Comparison of ENCODE assay signal across 24 mouse cellular contexts in the genomic region with DNA sequence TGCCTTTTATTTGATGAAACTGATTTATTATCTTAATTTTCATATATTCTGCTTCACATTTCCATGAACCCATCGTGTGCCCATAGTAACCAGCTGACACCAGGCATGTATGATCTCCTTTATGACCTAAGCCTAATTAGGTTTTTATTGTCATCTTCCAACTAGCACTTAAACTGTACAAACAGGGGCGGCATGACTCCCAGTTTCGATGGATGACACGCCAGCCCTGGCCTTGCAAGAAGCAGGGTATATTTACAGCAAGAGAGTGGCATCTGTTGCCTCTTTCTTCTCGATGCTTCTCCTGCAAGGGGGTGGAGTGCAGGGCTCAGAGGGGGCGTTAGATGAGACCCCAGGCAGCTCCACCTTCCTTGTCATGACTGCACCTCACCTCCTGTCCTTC.
DNase-seq lines count a peak whose midpoint lies in the region; ATAC-seq lines count a peak whose summit lies in the region.
"Had no signal": no experiment of that assay in that cellular context is flagged by ENCODE, and none has a peak within 500 bp of the region (broad histone marks: within the 10 kb centered on the region; RNA-seq: fewer than 3 reads in every experiment).

No protein-coding gene starts in this region.

- no peak for DNase-seq in forebrain, embryonic 10.5 days (ENCODE audit: extremely low spot score, low spot score)
- no peak for DNase-seq in forebrain, embryonic 14.5 days (ENCODE audit: low spot score)
- DNase-seq in hindbrain, embryonic 10.5 days (ENCODE audit: low spot score), result no peak
- no peak for DNase-seq in hindbrain, embryonic 11.5 days (ENCODE audit: low spot score)
- DNase-seq in midbrain, embryonic 14.5 days, result peak; percentile 6
- DNase-seq in midbrain, embryonic 10.5 days (ENCODE audit: low spot score), result no peak
- DNase-seq: adrenal gland, adult 8-10 months; adrenal gland, postnatal 25 days; cerebellum, adult 18-20 months; cerebellum, adult 9-10 months; cerebellum, postnatal 14 days; forebrain, postnatal 0 days; gastrocnemius, adult 2 months; gastrocnemius, postnatal 14 days; heart, adult 18-20 months; heart, postnatal 14 days; heart, postnatal 4 days had no signal

- H3K4me3 ChIP-seq in forebrain, embryonic 10.5 days, result no peak overlapping the region
- H3K4me3 ChIP-seq in forebrain, embryonic 14.5 days (ENCODE audit: low read depth, low read length), result no peak overlapping the region
- no peak overlapping the region for H3K4me3 ChIP-seq in hindbrain, embryonic 10.5 days
- no peak overlapping the region for H3K4me3 ChIP-seq in hindbrain, embryonic 11.5 days (ENCODE audit: low read depth, low read length)
- no peak overlapping the region for H3K4me3 ChIP-seq in midbrain, embryonic 14.5 days (replicated peaks; ENCODE audit: low read depth, low read length)
- no peak overlapping the region for H3K4me3 ChIP-seq in midbrain, embryonic 10.5 days
- no peak overlapping the region for H3K4me3 ChIP-seq in neural tube, embryonic 14.5 days (ENCODE audit: low read depth, low read length)
- H3K4me3 ChIP-seq in neural tube, embryonic 15.5 days (replicated peaks), result no peak overlapping the region
- H3K4me3 ChIP-seq: forebrain, embryonic 12.5 days; gastrocnemius, adult 2 months; heart, embryonic 13.5 days; hindbrain, embryonic 15.5 days; intestine, embryonic 15.5 days had no signal

- no peaks in the 10 kb centered on the region for H3K9me3 ChIP-seq in forebrain, embryonic 10.5 days
- H3K9me3 ChIP-seq in forebrain, embryonic 14.5 days (replicated peaks; ENCODE audit: control insufficient read depth, low read length), result no peaks in the 10 kb centered on the region
- H3K9me3 ChIP-seq in hindbrain, embryonic 10.5 days, result no peaks in the 10 kb centered on the region
- H3K9me3 ChIP-seq in hindbrain, embryonic 11.5 days (ENCODE audit: control insufficient read depth, low read length), result no peaks in the 10 kb centered on the region
- H3K9me3 ChIP-seq in midbrain, embryonic 14.5 days (ENCODE audit: control insufficient read depth, low read length), result no peaks in the 10 kb centered on the region
- H3K9me3 ChIP-seq in midbrain, embryonic 10.5 days (replicated peaks), result no peaks in the 10 kb centered on the region
- no peaks in the 10 kb centered on the region for H3K9me3 ChIP-seq in neural tube, embryonic 14.5 days (ENCODE audit: control insufficient read depth, low read length)
- H3K9me3 ChIP-seq in neural tube, embryonic 15.5 days (replicated peaks), result no peaks in the 10 kb centered on the region
- H3K9me3 ChIP-seq: forebrain, embryonic 12.5 days; heart, embryonic 13.5 days; hindbrain, embryonic 15.5 days; intestine, embryonic 15.5 days had no signal

- H3K9ac ChIP-seq in forebrain, embryonic 14.5 days (ENCODE audit: low read length), result no peak overlapping the region
- no peak overlapping the region for H3K9ac ChIP-seq in hindbrain, embryonic 11.5 days (ENCODE audit: low read depth, low read length)
- no peak overlapping the region for H3K9ac ChIP-seq in midbrain, embryonic 14.5 days (replicated peaks; ENCODE audit: low read length)
- H3K9ac ChIP-seq in neural tube, embryonic 14.5 days (replicated peaks; ENCODE audit: low read depth, low read length), result no peak overlapping the region
- H3K9ac ChIP-seq in neural tube, embryonic 15.5 days (replicated peaks), result no peak overlapping the region
- H3K9ac ChIP-seq: forebrain, embryonic 12.5 days; forebrain, postnatal 0 days; heart, embryonic 13.5 days; hindbrain, embryonic 15.5 days; intestine, embryonic 15.5 days had no signal

- 0 out of 2 replicates have a peak overlapping the region, but pooled peaks have one; percentile 35 for H3K27ac ChIP-seq in forebrain, embryonic 10.5 days
- no peak overlapping the region for H3K27ac ChIP-seq in forebrain, embryonic 14.5 days (ENCODE audit: low read depth, low read length)
- H3K27ac ChIP-seq in hindbrain, embryonic 10.5 days, result 0 out of 2 replicates have a peak overlapping the region, but pooled peaks have one; percentile 13
- H3K27ac ChIP-seq in hindbrain, embryonic 11.5 days (ENCODE audit: low read depth, low read length), result no peak overlapping the region
- no peak overlapping the region for H3K27ac ChIP-seq in midbrain, embryonic 14.5 days (replicated peaks; ENCODE audit: low read depth, low read length)
- no peak overlapping the region for H3K27ac ChIP-seq in midbrain, embryonic 10.5 days (replicated peaks)
- peak overlapping the region; percentile 34; the same call in 1 of the 2 replicates for H3K27ac ChIP-seq in neural tube, embryonic 14.5 days (ENCODE audit: low read depth, low read length)
- H3K27ac ChIP-seq in neural tube, embryonic 15.5 days (replicated peaks), result no peak overlapping the region
- H3K27ac ChIP-seq: forebrain, embryonic 12.5 days; gastrocnemius, adult 2 months; heart, embryonic 13.5 days; hindbrain, embryonic 15.5 days; intestine, embryonic 15.5 days had no signal

- H3K4me1 ChIP-seq in forebrain, embryonic 10.5 days, result peaks cover 8% of the 10 kb centered on the region
- no peaks in the 10 kb centered on the region for H3K4me1 ChIP-seq in forebrain, embryonic 14.5 days (ENCODE audit: control insufficient read depth, insufficient read depth, low read length)
- H3K4me1 ChIP-seq in hindbrain, embryonic 10.5 days (replicated peaks), result peaks cover 6% of the 10 kb centered on the region; the same call in 1 of the 2 replicates
- no peaks in the 10 kb centered on the region for H3K4me1 ChIP-seq in hindbrain, embryonic 11.5 days (replicated peaks; ENCODE audit: control insufficient read depth, insufficient read depth, low read length)
- no peaks in the 10 kb centered on the region for H3K4me1 ChIP-seq in midbrain, embryonic 14.5 days (ENCODE audit: control insufficient read depth, insufficient read depth, low read length)
- 0 out of 2 replicates have a peak, but pooled peaks cover 4% of the 10 kb centered on the region for H3K4me1 ChIP-seq in midbrain, embryonic 10.5 days
- H3K4me1 ChIP-seq in neural tube, embryonic 14.5 days (ENCODE audit: control insufficient read depth, insufficient read depth, low read length), result peaks cover 8% of the 10 kb centered on the region
- peaks cover 12% of the 10 kb centered on the region for H3K4me1 ChIP-seq in neural tube, embryonic 15.5 days
- H3K4me1 ChIP-seq: heart, embryonic 13.5 days; intestine, embryonic 15.5 days had no signal

- no peak for ATAC-seq in forebrain, embryonic 14.5 days
- no peak for ATAC-seq in hindbrain, embryonic 11.5 days (ENCODE audit: low FRiP score)
- no peak for ATAC-seq in midbrain, embryonic 14.5 days (ENCODE audit: low FRiP score, low TSS enrichment)
- 0 out of 2 replicates have a peak, but pooled peaks have one; percentile 44 for ATAC-seq in neural tube, embryonic 14.5 days (ENCODE audit: low read depth)
- no peak for ATAC-seq in neural tube, embryonic 15.5 days (ENCODE audit: low FRiP score)
- ATAC-seq: activated CD4-positive, CD25-positive, alpha-beta regulatory T cell, adult 4 months; forebrain, postnatal 0 days; intestine, embryonic 15.5 days had no signal

- H3K27me3 ChIP-seq in forebrain, embryonic 10.5 days (ENCODE audit: poor library complexity, severe bottlenecking), result no peaks in the 10 kb centered on the region
- no peaks in the 10 kb centered on the region for H3K27me3 ChIP-seq in forebrain, embryonic 14.5 days (replicated peaks; ENCODE audit: control insufficient read depth, insufficient read depth, low read length)
- H3K27me3 ChIP-seq in hindbrain, embryonic 10.5 days (ENCODE audit: insufficient read depth, poor library complexity, severe bottlenecking), result no peaks in the 10 kb centered on the region
- no peaks in the 10 kb centered on the region for H3K27me3 ChIP-seq in hindbrain, embryonic 11.5 days (ENCODE audit: control insufficient read depth, insufficient read depth, low read length)
- no peaks in the 10 kb centered on the region for H3K27me3 ChIP-seq in midbrain, embryonic 14.5 days (ENCODE audit: control insufficient read depth, insufficient read depth, low read length)
- no peaks in the 10 kb centered on the region for H3K27me3 ChIP-seq in midbrain, embryonic 10.5 days (ENCODE audit: low read depth, poor library complexity, severe bottlenecking)
- no peaks in the 10 kb centered on the region for H3K27me3 ChIP-seq in neural tube, embryonic 14.5 days (ENCODE audit: control insufficient read depth, insufficient read depth, low read length)
- H3K27me3 ChIP-seq in neural tube, embryonic 15.5 days (replicated peaks), result no peaks in the 10 kb centered on the region
- H3K27me3 ChIP-seq: forebrain, embryonic 12.5 days; heart, embryonic 13.5 days; hindbrain, embryonic 15.5 days; intestine, embryonic 15.5 days had no signal

- no peak overlapping the region for H3K4me2 ChIP-seq in forebrain, embryonic 14.5 days (ENCODE audit: low read length)
- H3K4me2 ChIP-seq in hindbrain, embryonic 11.5 days (replicated peaks; ENCODE audit: low read depth, low read length), result no peak overlapping the region
- H3K4me2 ChIP-seq in midbrain, embryonic 14.5 days (ENCODE audit: low read length), result no peak overlapping the region
- H3K4me2 ChIP-seq in neural tube, embryonic 14.5 days (ENCODE audit: low read depth, low read length), result no peak overlapping the region
- no peak overlapping the region for H3K4me2 ChIP-seq in neural tube, embryonic 15.5 days
- H3K4me2 ChIP-seq: forebrain, embryonic 12.5 days; heart, embryonic 13.5 days; hindbrain, embryonic 15.5 days; intestine, embryonic 15.5 days had no signal

- whole genome bisulfite sequencing in forebrain, embryonic 10.5 days, result 77% methylated on average over 6 of the region's 6 CpGs
- 53% methylated on average over 6 of the region's 6 CpGs for WGBS in forebrain, embryonic 14.5 days
- 73% methylated on average over 6 of the region's 6 CpGs for WGBS in hindbrain, embryonic 10.5 days
- WGBS in hindbrain, embryonic 11.5 days, result 69% methylated on average over 6 of the region's 6 CpGs
- 70% methylated on average over 6 of the region's 6 CpGs for whole genome bisulfite sequencing in midbrain, embryonic 14.5 days
- 81% methylated on average over 6 of the region's 6 CpGs for WGBS in midbrain, embryonic 10.5 days
- 21% methylated on average over 6 of the region's 6 CpGs for WGBS in neural tube, embryonic 14.5 days
- 19% methylated on average over 6 of the region's 6 CpGs for WGBS in neural tube, embryonic 15.5 days

- no peaks in the 10 kb centered on the region for H3K36me3 ChIP-seq in forebrain, embryonic 10.5 days (replicated peaks)
- no peaks in the 10 kb centered on the region for H3K36me3 ChIP-seq in forebrain, embryonic 14.5 days (ENCODE audit: control insufficient read depth, insufficient read depth, low read length)
- H3K36me3 ChIP-seq in hindbrain, embryonic 10.5 days, result no peaks in the 10 kb centered on the region
- no peaks in the 10 kb centered on the region for H3K36me3 ChIP-seq in hindbrain, embryonic 11.5 days (ENCODE audit: control insufficient read depth, insufficient read depth, low read length)
- H3K36me3 ChIP-seq in midbrain, embryonic 14.5 days (ENCODE audit: control insufficient read depth, insufficient read depth, low read length), result no peaks in the 10 kb centered on the region
- no peaks in the 10 kb centered on the region for H3K36me3 ChIP-seq in midbrain, embryonic 10.5 days
- H3K36me3 ChIP-seq in neural tube, embryonic 14.5 days (ENCODE audit: control insufficient read depth, insufficient read depth, low read length), result no peaks in the 10 kb centered on the region
- no peaks in the 10 kb centered on the region for H3K36me3 ChIP-seq in neural tube, embryonic 15.5 days
- H3K36me3 ChIP-seq: forebrain, embryonic 12.5 days; heart, embryonic 13.5 days; hindbrain, embryonic 15.5 days; intestine, embryonic 15.5 days had no signal

Comparison
In these comparisons a context has a peak if more than half of its experiments do, and no peak if none do; other contexts are left out.
1. H3K27ac ChIP-seq: peak in forebrain, embryonic 10.5 days (single experiment), hindbrain, embryonic 10.5 days (single experiment) and neural tube, embryonic 14.5 days (single experiment); none in forebrain, embryonic 14.5 days (single experiment), hindbrain, embryonic 11.5 days (single experiment), midbrain, embryonic 14.5 days (single experiment), midbrain, embryonic 10.5 days (single experiment) and neural tube, embryonic 15.5 days (single experiment).